Mouse (Mus musculus): ENCODE data around the gene Fos.

GRCm38 (mm10) chr12:85478696-85479095 is 5.0 kb downstream of the Fos start:
- no peak for TF ChIP-seq CTCF (IDR thresholded peaks at IDR 0.05; ENCODE audit: low read depth)
- TF ChIP-seq EP300 (IDR thresholded peaks at IDR 0.05; ENCODE audit: low read depth): no peak

Data from liver, embryonic 14.5 days (tissue).